Mouse (Mus musculus): ENCODE data around the gene Capn1.
A peak's percentile ranks its signal among the peaks of the same experiment; 100 is the strongest.

Gene Capn1

GRCm38 (mm10) chr19:5989585-5989984 lies 26.1 kb downstream of the Capn1 start:
- DNase-seq (ENCODE audit: low spot score) = no peak

DNA sequence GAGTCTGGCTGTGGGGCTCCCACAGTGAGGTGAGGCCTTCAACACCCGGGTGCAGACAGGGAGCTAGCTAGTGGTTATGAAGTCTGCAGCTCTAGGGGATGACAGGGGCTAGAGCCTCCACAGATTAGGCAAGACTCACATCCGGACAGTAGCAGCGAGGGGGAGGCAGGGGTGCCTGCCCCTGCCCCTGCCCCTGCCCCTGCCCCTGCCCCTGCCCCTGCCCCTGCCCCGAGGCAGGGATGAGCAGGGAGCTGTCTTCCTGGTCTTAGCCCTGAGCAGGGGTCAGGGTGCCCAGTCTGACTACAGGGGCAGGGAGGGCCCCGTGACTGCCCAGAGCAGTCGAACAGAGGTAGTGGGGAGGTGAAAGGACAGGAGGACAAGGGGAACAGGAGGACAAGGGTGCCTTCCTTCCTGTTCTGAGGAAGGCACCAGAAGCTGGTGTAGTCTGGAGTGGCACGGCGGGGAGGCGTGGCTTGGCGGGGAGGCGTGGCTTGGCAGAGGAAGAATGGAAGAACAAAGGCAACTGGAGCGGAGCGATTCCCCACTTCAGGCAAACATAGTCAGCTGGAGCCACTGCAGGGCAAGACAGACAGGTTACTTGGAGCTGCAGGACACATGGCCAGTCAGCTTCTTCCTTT lies 26.8 kb downstream of the Capn1 start:
- DNase-seq (ENCODE audit: low spot score) = peak; percentile 89

DNA sequence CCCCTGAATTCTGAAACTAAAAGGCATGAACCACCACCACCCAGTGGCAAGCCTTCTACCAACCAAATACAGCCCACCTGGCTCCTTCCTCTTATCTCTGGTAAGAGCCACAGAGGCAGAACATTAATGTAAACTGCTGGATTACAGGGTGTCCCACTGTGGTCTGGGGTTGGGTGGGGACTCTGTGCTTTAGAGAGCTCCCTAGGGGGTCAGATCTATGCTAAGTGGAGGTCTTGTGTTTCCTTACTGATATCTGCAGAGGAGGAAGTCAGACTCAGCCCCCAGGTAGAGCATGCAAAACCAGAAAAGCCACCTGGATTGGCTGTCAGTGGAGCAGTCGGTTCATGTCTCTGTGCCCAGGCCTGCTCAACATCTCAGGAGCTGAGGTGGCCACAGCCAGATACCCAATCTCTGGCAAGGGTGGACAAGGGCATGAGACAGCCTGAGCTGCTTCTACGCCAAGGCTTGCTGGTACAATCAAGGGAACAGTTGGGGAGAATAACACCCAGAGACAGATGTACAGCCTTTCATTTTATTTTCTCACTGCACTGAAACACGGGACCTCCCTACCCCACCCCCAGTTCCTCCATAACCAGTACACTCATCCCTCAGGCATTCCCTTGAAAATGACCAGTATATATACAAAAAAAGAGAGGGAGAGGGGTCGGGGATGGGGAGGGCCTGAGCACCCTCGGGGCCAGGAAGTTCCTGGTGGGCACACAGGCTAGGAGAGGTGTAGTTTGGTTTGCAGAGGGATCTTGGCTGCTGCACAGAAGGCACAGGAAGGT lies 27.5 kb downstream of the Capn1 start:
- no peak for DNase-seq (ENCODE audit: low spot score)

DNA sequence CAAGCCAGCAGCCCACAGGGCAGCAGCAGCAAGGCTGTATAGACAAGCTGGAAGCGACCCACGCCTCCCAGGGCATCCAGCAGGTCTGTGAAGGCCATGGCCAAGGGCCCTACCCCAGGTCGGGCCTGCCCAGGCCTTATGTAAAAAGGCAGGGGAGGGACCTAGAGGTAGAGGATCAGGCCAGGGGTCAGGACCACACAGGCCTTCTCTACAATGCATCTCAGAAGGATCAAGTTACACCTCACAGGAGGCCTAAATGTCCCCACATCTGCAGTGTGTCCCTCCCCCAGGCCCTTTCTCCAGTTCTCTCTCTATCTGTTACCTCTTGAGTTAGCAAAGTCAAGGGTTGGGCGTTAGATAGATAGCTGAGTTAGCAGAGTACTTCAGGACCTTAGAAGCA lies 29.7 kb downstream of the Capn1 start, which contains the start of gene Slc22a20:
Slc22a20 (minus strand) TSS at position 101 of the 400 bp plus-strand sequence.
- DNase-seq (ENCODE audit: low spot score) = no peak

DNA sequence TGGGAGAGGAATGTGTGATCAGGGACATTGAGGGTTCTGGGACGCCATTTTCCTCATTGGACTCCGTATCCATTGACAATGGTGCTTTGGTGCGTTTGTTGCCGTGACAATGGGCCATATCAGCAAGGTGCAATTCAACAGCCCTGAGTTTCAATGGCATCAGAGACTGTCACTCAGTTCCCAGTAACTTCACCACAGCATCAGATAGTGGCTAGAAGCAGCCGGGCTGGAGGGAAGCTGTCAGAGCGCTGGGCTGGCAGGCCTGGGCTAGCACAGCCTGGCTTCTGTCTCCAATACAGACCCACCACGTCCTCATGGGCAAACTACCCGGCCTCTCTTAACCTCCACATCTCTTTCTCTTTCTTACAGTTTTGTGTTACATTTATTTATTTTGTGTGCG lies 35.2 kb downstream of the Capn1 start:
- DNase-seq (ENCODE audit: low spot score) = no peak

DNA sequence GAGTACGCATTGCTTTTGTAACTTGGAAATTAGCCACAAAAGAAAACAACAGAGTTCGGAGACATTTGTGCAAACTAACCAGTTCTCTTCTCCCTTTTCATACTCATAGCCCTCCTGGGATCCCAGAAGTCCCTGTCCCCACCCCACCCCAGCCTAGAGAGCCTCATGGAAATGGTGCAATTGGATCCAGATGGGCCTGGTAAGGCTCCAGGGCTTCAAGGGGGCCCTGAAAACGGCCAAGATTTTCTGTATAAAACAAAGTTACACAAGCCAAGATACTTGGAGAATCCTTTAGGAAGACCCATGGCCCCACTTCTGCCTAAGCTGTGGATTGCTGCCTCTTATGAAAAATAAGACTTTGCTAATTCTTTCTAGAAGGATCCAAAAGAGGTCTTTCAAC lies 38.0 kb downstream of the Capn1 start:
- DNase-seq (ENCODE audit: low spot score) = peak; percentile 94

DNA sequence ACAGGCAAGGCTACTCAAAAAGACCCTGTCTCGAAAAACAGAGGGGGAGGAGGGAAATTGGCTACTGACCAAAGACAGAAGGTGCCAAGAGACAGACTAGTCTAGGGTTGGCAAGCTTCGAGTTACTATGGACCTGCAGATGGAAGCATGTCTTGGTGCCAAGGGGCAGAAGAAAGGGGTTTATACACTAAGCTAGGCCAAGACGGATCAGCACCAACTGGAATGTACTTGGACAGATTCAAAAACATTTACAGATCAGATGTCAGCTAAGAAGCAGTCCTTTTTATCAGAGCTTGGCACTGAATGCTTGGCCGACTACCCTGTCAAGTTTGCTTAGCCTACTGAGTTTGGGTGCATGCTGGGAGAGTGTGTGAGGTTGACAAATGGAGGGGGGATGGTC lies 40.0 kb downstream of the Capn1 start:
- DNase-seq (ENCODE audit: low spot score) = peak; percentile 66

GRCm38 (mm10) chr19:5975112-5975511 lies 40.6 kb downstream of the Capn1 start:
- no peak for DNase-seq (ENCODE audit: low spot score)

DNA sequence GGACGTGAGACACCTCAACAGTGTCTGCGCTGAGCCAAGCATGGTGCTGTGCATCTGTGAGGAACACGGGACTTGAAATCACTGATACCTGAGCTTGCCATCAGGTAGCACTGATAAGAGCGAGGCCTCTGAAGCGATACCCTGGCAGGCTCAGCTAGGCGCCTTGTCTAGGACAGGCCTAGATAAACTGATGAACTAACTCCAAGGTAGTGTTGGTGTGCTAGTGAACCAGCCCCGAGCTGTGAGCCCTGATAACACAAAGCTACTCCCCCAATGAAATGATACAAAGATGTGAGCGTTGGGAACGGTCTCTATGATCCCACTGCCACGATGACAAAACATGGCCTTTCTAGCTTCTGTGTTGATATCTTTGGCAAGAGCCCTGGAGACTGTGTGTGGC lies 48.0 kb downstream of the Capn1 start:
- no peak for DNase-seq (ENCODE audit: low spot score)

DNA sequence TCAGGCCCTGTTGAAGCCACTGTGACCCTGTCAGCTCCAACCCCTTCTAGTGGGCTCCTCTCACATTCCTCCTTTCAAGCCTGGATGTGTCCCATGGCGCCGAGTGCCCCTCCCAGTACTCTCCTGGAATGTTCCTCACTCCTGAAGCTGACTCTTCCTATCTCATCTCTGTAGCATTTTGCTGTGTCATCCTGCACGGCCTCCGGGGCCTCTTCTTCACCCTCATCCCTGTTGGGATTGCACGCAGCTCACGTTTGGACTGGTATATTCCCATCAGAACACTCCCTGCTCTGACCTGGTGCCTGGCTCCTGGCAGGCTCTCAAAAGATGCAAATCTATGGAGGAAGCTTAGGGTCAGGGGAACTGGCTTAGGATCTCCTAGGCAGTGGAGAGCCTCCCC lies 48.9 kb downstream of the Capn1 start:
- no peak for DNase-seq (ENCODE audit: low spot score)

GRCm38 (mm10) chr19:5965910-5966309 lies 49.8 kb downstream of the Capn1 start:
- DNase-seq (ENCODE audit: low spot score) = no peak

DNA sequence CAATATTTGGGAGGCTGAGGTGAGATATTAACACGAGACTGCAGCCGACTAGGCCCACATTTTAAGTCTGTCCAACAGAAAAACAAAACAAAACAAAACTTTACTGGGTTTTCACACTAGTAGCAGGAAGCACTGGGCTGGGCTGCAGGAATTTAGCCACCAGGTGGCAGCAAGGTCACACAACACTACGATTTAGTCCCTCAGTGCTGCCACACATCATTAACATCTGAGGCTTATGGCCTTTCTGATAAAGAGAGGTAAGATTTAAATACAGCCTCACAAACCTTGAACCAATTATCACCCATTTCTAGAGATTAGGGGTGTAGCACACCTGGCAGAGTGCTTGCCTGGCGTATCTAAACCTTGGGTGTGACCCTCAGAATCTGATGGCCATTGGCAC lies 50.4 kb downstream of the Capn1 start:
- peak; percentile 94 for DNase-seq (ENCODE audit: low spot score)

DNA sequence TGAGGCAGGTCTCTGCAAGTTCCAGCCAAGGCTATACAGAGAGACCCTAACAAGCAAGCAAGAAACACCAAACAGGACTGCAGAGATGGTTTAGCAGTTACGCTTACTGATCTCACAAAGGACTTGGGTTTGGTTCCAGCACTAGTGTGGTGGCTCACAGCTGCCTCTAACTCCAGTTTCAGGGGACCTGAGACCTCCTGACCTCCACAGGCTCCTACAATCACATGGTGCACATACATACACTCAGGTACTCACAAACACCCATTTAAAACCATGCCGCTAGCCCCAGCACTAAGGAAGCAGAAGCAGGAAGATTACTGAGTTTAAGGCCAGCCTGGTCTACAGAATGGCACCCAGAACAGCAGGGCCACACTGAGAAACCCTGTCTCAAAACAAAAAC lies 50.9 kb downstream of the Capn1 start:
- no peak for DNase-seq (ENCODE audit: low spot score)

- peak; percentile 84 for DNase-seq (ENCODE audit: low spot score)
These were observed 51.7 kb downstream of the Capn1 start, which contains the start of gene Pola2 for GRCm38 (mm10) chr19:5963883-5964562. TSS of gene Pola2 (minus strand) at chr19:5964202.

DNA sequence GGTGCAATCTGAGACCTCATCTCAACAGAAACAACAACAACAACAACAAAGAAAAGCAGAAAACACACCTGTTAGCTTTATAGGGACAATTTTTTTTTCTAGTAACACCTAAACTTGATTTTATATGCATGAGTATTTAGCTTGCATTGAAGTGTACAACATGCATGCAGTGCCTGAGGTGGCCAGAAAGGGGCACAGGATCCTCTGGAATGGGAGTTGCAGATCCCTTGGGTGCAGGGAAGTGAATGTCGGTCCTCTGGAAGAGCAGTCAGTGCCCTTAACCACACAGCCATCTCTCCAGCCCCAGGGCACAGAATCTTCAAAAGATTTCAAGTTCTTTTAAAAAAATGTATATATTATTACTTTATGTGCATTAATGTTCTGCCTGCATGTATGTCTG lies 53.0 kb downstream of the Capn1 start:
- DNase-seq (ENCODE audit: low spot score) = no peak

DNA sequence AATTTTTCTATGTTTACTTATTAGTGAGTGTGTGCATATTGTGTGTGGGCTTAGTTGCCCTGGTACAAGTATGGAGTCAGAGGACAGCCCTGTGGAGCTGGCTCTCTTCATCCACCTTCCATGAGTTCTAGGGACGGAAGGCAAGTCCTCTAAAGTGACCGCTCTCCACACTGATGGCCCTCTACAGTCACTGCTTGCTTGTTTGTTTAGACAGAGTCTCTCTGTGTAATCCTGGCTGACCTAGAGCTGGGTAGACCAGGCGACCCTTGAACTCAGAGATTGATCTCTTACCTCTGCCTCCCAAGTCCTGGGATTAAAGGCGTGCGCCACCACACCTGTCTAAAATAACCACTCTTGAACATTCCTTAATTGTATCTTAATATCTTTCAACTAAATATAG lies 58.3 kb downstream of the Capn1 start:
- no peak for DNase-seq (ENCODE audit: low spot score)

- DNase-seq (ENCODE audit: low spot score) = peak; percentile 97
These were observed 59.0 kb downstream of the Capn1 start for GRCm38 (mm10) chr19:5956685-5957084.

- peak; percentile 92 for DNase-seq (ENCODE audit: low spot score)
These were observed 59.7 kb downstream of the Capn1 start for GRCm38 (mm10) chr19:5955704-5956670.

- DNase-seq (ENCODE audit: low spot score) = no peak
These were observed 60.8 kb downstream of the Capn1 start for GRCm38 (mm10) chr19:5954936-5955335.

GRCm38 (mm10) chr19:5954031-5954710 lies 61.5 kb downstream of the Capn1 start:
- no peak for DNase-seq (ENCODE audit: low spot score)

DNA sequence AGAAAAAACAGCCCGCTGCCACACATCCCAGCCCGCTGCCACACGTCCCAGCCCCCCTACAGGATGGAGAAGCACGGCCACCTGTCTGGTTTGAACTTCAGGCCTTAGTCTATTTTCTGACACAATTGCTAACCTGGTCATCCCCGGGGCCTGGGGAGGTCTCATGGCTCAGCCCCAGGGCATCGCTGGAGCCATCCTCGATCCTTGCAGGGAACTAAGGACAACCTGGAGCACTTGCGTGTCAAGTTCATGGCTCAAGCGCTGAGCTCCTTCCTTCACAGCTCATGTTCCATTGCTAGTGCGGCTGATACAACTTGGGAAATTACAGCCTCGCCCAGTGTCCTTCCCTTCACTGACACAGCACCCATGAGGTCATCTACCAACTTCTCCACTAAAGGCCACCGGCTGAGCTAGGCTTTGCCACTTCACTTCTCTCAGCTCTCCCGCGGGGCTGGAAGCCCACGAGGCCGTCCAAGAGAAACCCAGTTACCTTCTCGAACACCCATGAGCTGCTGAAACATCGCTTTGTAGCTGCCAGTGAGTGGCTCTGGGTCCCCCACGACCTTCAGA lies 62.4 kb downstream of the Capn1 start:
- DNase-seq (ENCODE audit: low spot score) = no peak
